Mouse (Mus musculus) frontal cortex, postnatal 25 days (tissue): Measurements from ENCODE around the gene Ptpn11.
"Not testable (repeated sequence)": the region's sequence is repeated elsewhere in the genome, so short reads cannot be mapped to it uniquely, and the experiment has no call there.

Experiments used
- DNase-seq, 2 experiments: peaks; one replicate each; pipeline ENCODE4 v3.0.0; 2022; ENCODE audit warnings: low spot score in 2 of 2

Ptpn11 gene

GRCm38 (mm10) chr5:121215380-121216125, 24.4 kb upstream of the Ptpn11 start:
- DNase-seq: peak; percentile 67 to 75

- DNase-seq: no peak
These were observed 23.5 kb upstream of the Ptpn11 start for GRCm38 (mm10) chr5:121214707-121215106.

- no peak for DNase-seq
These were observed 20.9 kb upstream of the Ptpn11 start for GRCm38 (mm10) chr5:121212108-121212507.

DNA sequence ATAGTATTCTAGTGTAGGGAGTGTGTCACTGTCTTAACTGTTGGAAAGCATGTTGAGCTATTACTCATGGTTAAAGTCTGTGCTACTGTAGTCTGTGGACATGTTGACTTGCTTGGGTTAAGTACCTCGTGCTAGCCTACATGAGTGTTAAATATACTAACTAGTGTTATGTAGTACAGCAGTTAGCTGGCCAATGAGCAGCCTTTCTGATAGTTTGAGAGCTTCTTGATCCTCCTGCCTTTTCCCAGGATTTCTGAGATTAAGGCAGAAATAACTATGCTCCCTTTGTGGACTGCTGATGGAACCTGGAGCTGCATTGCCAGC, 19.4 kb upstream of the Ptpn11 start:
- DNase-seq: no peak

DNA sequence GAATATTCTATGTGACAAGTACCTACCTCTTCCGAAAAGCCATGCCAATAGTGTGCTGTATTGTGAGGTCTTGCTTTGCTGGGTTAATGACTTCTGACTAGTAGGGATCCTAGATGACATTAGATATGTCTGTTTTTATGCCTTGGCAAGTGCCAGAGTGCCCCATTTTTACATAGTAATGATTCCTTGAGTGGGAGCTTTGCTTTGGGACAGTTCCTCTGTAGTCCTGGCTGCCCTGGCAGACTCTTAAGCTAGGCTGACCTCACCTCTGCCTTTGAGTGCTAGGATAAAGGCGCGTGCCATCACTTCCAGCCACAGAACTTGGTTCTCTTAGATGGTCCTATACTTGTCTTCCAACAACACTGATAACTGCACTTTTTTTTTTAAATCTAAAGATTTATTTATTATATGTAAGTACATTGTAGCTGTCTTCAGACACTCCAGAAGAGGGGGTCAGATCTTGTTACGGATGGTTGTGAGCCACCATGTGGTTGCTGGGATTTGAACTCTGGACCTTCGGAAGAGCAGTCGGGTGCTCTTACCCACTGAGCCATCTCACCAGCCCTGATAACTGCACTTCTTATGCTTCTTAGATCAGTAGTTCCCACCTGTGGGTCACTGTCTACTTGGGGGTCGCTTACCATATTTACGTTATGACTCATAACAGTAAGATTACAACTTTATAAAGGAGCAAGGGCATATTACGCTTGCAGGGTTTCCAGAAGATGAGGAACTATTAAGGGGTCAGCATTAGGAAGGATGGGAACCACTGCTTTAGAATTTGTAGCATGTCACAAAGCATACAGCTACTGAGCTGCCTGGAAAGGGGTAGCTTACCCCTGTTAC, 18.8 kb upstream of the Ptpn11 start:
- no peak for DNase-seq

DNA sequence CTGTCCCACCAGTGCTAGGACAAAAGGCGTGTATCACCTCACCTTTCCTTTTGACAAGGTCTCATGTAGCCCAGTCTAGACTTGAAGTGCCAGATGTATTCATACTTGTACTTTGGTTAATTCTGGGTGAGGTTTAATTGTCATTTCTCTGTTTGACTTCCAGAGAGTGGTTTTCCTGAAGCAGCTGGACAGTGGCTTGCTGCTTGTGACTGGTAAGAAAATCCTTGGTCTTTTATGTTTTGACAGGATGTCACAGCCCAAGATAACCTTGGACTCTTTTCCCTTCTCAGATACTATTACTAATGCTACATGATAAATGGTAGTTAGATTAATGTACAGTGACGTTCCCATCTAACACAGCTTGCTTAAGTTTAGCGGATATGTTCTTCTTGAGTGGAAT, 15.8 kb upstream of the Ptpn11 start:
- DNase-seq: no peak

GRCm38 (mm10) chr5:121206540-121206939, 15.3 kb upstream of the Ptpn11 start:
- no peak for DNase-seq

DNA sequence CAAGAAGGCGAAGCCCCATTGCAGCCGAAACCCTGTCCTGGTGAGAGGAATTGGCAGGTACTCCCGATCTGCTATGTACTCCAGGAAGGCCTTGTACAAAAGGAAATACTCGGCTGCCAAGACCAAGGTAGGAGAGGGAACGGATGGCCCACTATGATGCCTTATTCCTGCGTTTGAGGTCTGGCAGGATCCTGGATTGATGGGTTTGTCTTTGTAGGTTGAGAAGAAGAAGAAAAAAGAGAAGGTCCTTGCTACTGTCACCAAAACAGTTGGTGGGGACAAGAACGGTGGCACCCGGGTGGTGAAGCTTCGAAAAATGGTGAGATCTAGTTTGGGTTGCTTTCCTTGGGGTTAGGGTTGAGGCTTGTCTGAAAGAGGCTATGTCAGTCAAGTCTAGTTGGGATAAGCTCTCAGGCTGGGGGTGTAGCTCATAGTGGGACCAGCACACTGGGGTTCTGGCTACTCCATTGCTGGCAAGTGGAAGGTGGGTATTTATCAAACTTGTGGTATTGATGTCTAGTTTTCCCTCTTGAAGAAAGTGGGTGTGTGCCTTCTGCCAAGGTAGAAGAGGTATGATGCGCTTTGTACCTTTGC, 14.4 kb upstream of the Ptpn11 start:
- not testable (repeated sequence) for DNase-seq

DNA sequence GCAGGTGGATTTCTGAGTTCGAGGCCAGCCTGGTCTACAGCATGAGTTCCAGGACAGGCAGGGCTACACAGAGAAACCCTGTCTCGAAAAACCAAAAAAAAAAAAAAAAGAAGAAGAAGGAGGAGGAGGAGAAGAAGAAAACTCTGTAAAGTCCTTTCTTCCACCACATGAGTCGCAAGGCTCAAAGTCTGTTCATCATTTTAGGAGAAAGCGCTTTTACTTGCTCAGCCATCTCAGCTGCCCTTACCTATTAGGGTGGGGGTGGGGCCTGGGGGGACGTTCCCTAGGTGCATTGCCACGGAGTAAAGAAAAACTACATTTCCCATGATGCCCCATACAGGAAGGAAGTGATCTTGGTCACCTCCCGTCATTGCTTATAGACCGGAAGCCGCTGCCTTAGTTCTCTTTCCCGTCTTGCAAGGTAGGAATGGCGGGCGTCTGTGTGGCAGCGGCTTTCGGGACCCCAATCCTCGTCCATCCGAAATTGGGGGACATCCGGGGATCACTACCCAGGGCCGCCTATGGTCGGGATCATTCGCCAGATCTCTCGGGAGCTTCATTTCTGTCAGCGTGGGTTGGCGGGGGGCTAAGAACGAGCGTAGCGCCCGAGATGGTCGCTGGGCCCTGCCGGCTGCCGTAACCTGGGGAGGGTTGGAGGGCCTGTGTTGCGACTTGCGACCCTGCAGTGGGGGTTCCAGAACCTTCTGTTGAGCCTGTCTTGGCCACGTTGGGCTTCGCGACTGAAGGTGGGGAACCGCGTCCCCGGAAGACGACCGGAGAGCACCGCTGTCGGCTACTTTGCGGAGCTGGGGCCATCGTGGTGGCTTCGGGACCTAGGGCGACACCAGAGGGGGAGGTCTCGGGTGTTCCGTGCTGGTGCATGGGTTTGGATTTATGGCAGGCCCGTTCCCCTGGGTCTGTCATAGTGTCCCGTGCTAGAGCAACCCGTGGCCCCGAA, 13.2 kb upstream of the Ptpn11 start, which contains the start of gene Rpl6:
Gene Rpl6, plus strand, starts transcription at position 350 of the 958 bp plus-strand sequence.
- DNase-seq: peak; percentile 53 to 69

- no peak for DNase-seq
These were observed 11.3 kb upstream of the Ptpn11 start for GRCm38 (mm10) chr5:121202467-121202866.

DNA sequence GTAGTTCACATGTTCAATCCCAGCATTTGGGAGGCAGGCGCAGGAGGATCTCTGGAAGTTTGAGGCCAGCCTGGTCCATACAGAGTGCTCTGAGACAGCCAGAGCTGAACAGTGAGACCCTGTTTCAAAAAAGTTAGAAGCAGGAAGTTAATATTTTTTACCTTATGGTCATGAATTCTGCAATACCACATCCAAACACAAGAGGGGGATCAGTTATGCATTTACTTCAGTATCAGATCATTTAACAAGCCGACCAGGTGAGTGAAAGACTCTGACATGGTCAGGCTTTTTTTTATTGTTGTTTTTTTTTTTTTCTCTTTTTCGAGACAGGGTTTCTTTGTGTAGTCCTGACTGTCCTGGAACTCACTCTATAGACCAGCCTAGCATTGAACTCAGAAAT, 10.5 kb upstream of the Ptpn11 start:
- no peak for DNase-seq

DNA sequence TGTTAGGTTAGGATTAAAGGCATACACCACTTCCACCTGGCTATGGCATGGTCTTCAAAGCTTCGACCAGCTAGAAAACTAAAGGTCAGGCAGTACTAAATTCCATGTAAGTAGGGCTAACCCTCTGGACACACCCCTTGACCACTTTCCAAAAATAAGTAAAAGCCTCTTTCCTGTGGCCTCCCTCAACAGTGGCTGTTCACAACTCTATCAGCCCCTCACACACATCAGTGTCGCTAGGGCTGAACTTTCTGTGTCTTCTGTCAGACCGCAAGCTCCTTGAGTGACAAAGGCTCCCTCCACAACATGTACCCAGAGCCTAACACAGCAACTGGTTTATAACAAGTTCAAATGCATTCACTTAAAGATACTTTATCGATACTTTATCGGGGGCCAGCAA, 7.2 kb upstream of the Ptpn11 start:
- no peak for DNase-seq

DNA sequence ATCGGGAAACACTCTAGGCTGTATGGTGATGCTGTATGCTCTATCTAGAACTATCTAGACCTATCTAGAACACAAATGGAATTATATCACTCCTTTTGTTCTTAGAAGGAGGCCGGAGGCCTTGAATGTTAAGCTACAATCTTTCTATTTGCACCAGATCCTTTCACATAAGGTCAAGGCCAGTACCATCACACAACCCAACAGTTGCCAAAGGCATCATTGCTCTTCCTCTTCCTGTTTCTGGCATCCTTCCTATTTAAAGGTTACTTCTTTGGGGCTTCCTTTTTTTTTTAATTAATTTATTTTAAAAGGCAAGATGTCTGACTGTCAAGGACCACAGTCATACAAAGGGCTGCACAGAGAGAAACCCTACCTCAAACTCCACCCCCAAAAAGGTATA, 6.1 kb upstream of the Ptpn11 start:
- no peak for DNase-seq

- no peak for DNase-seq
These were observed 5.6 kb upstream of the Ptpn11 start for GRCm38 (mm10) chr5:121196764-121197163.

- no peak for DNase-seq
These were observed 3.0 kb upstream of the Ptpn11 start for GRCm38 (mm10) chr5:121194173-121194572.

DNA sequence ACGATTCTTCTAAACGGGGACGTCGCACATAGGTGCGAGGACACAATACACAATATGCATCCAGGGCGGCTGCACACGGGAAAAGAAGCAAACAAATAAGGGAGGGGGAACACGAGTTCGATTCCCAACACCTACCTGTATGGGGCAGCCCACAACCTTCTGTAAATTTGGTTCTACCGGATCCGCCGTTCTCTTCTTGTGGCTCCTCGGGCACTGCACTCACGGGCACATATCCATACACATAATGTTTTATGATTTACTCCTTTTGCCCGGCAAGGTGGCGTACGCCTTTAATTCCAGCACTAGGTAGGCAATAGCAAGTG, 348 bp upstream of the Ptpn11 start:
- no peak for DNase-seq

- no peak for DNase-seq
These were observed 874 bp downstream of the Ptpn11 start for GRCm38 (mm10) chr5:121190210-121190835.

DNA sequence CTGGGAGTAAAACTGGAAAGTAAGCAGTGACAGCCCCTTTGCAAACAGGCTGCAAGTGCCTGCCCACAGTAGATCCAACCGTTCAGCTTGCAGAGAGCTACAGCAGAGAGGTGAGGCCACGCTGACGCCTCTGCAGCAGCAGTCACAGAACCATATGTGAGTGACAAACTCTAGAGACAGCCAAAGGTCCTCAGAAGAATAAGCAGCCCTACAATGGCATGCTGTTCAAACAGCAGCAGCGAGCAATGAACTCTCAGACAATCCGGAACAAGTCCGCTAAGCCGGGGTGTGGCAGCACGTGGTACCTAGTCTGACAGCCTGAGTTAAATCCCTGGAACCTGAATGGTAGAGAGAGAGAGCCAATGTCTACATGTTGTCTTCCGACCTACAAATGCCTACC, 2.0 kb downstream of the Ptpn11 start:
- no peak for DNase-seq

DNA sequence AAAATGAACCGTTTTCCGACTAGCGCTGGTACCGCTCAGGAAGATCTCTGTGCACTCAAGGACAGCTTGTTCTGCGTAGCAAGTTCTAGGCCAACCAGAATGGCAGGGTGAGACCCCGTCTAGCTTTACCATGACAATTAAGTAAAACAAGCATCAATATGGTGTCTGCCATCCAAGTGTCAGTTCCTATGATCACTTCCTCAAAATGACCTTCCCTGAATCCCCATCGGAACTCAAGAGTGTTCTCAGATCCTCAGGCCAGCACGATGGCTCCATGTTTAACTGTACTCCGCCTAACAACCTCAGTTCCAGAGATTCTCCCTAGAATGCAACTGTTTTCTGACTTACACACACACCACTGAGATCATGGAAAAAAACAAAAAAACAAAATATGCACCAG, 2.9 kb downstream of the Ptpn11 start:
- DNase-seq: no peak

DNA sequence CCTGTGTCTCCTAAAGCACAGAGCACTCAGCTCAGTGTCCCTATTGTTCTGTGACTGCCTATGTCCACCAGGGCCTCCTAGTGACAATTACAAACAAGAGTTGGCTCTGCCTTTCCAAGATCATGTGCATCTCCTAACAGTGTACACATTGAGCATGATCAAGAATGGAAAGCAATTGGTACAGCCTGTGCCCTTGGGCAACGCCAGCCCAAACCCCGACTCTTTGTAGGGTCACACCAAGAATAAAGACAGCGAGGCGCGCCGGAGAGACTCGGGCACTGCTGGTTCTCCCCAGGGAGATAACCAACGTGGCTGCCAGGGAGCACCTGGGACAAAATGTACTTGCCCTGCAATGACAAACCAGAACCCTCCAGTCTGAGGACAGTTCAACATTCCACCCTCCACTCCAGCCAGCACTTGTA, 3.6 kb downstream of the Ptpn11 start:
- DNase-seq: no peak

DNA sequence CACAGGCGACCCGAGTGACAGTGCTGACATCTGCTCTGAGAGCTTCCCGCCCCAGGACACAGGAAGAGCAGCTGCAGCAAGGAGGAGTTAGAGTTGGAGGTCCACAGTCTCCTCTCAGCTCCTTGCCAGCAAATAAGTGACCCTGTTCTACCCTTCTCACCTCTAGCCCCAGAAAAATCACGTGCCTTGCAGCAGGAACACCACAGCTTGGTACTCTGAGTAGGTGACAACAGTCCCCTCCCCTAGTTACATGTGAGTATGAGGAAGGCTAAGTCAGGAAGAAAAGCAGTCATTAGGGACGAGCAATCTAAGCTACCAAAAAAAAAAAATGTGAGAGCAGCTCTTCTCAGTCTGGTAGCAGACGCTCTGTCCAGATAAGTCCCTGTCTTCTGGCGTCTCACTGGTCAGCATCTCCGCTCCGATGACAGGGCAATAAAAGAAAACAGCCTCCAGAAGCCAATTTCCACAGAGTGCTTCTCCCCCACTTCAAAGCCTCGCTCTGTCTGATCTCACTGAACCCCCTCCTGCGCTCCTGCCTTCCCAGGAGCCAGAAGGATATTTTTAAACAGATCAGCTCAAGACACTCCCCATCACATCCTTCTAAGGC, 6.1 kb downstream of the Ptpn11 start:
- DNase-seq: no peak
